25 mouse cellular contexts compared by ENCODE assay signal in the genomic region with DNA sequence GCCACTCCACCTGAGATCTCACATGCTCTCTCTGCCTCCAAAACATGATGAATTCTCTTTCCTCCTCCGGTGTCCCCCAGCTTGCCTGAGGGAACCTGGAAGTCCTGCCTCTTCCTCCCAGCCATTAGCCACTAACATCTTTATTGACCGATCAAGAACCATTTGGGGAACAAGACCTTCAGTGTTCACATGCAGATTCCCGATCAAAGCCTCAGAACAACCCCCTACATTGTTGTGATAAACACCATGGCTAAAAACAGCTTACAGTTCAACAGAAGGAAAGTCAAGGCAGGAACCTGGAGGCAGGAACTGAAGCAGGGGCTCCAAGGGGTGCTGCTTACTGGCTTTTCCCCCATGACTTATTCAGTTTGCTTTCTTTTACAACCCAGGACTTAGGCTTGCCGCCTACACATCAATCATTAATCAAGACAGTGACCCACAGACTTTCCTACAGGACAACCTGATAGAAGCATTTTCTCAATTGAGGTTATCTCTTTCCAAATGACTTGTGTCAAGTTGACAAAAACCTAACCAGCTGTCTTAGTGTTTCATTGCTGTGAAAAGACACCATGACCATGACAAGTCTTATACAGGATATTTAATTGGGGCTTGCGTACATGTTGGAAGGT. TPM values are rescaled to one million over a fixed set of nuclear protein-coding genes. Genes with fewer than 3 reads are reported as not detected.
DNase-seq lines count a peak whose midpoint lies in the region; ATAC-seq and TF ChIP-seq lines count a peak whose summit lies in the region.
"Had no signal": no experiment of that assay in that cellular context is flagged by ENCODE, and none has a peak within 500 bp of the region (broad histone marks: within the 10 kb centered on the region; RNA-seq: fewer than 3 reads in every experiment).

No protein-coding gene starts in this region.

- H3K4me1 ChIP-seq in intestine, postnatal 0 days (replicated peaks; ENCODE audit: control insufficient read depth, insufficient read depth, low read length): no peaks in the 10 kb centered on the region
- no peaks in the 10 kb centered on the region for H3K4me1 ChIP-seq in intestine, embryonic 15.5 days (replicated peaks)
- H3K4me1 ChIP-seq: embryonic facial prominence, embryonic 12.5 days; embryonic facial prominence, embryonic 15.5 days; hindbrain, embryonic 12.5 days; hindbrain, embryonic 15.5 days had no signal

- TF ChIP-seq CTCF in intestine, postnatal 0 days (IDR thresholded peaks at IDR 0.05; ENCODE audit: low read depth): no peak

- no peak overlapping the region for H3K4me2 ChIP-seq in intestine, postnatal 0 days (replicated peaks; ENCODE audit: low read depth)
- H3K4me2 ChIP-seq in intestine, embryonic 15.5 days (replicated peaks): no peak overlapping the region
- H3K4me2 ChIP-seq: embryonic facial prominence, embryonic 12.5 days; embryonic facial prominence, embryonic 15.5 days; heart, embryonic 11.5 days; hindbrain, embryonic 12.5 days; hindbrain, embryonic 15.5 days had no signal

- H3K9ac ChIP-seq in intestine, postnatal 0 days (ENCODE audit: low read depth, low read length): no peak overlapping the region
- no peak overlapping the region for H3K9ac ChIP-seq in intestine, embryonic 15.5 days
- H3K9ac ChIP-seq: embryonic facial prominence, embryonic 12.5 days; embryonic facial prominence, embryonic 15.5 days; forebrain, postnatal 0 days; hindbrain, embryonic 12.5 days; hindbrain, embryonic 15.5 days had no signal

- no peaks in the 10 kb centered on the region for H3K9me3 ChIP-seq in intestine, postnatal 0 days (ENCODE audit: control insufficient read depth)
- H3K9me3 ChIP-seq in intestine, embryonic 15.5 days: no peaks in the 10 kb centered on the region
- H3K9me3 ChIP-seq: embryonic facial prominence, embryonic 12.5 days; embryonic facial prominence, embryonic 15.5 days; hindbrain, embryonic 12.5 days; hindbrain, embryonic 15.5 days had no signal

- no peaks in the 10 kb centered on the region for H3K27me3 ChIP-seq in intestine, postnatal 0 days (replicated peaks; ENCODE audit: control insufficient read depth, insufficient read depth, low read length)
- H3K27me3 ChIP-seq in intestine, embryonic 15.5 days (replicated peaks): no peaks in the 10 kb centered on the region
- H3K27me3 ChIP-seq: embryonic facial prominence, embryonic 12.5 days; embryonic facial prominence, embryonic 15.5 days; hindbrain, embryonic 12.5 days; hindbrain, embryonic 15.5 days had no signal

- DNase-seq in ES-CJ7 (ENCODE audit: low read depth, low spot score): peak; percentile 91
- peak; percentile 50 for DNase-seq in WW6 (ENCODE audit: low read depth, low spot score)
- no peak for DNase-seq in ovary, postnatal 10 days (ENCODE audit: low spot score)
- no peak for DNase-seq in layer of hippocampus, postnatal 25 days (ENCODE audit: extremely low spot score in 1 of 2, low spot score in 1 of 2)
- DNase-seq: adrenal gland, adult 2 months; adrenal gland, postnatal 14 days; cerebellum, adult 11 months; cerebellum, adult 2 months; cerebellum, adult 9-11 months; cerebellum, postnatal 25 days; forebrain, postnatal 0 days; gastrocnemius, adult 2 months; gastrocnemius, postnatal 14 days; heart, adult 11 months had no signal

- WGBS in intestine, postnatal 0 days: 78% methylated on average over 5 of the region's 5 CpGs
- WGBS in intestine, embryonic 15.5 days: 74% methylated on average over 5 of the region's 5 CpGs

- H3K36me3 ChIP-seq in intestine, postnatal 0 days (ENCODE audit: control insufficient read depth, insufficient read depth): no peaks in the 10 kb centered on the region
- H3K36me3 ChIP-seq in intestine, embryonic 15.5 days: no peaks in the 10 kb centered on the region
- H3K36me3 ChIP-seq: embryonic facial prominence, embryonic 12.5 days; embryonic facial prominence, embryonic 15.5 days; hindbrain, embryonic 12.5 days; hindbrain, embryonic 15.5 days had no signal

- peak overlapping the region; percentile 50 for H3K27ac ChIP-seq in intestine, postnatal 0 days (ENCODE audit: low read depth, low read length)
- no peak overlapping the region for H3K27ac ChIP-seq in intestine, embryonic 15.5 days
- H3K27ac ChIP-seq: embryonic facial prominence, embryonic 12.5 days; embryonic facial prominence, embryonic 15.5 days; gastrocnemius, adult 2 months; hindbrain, embryonic 12.5 days; hindbrain, embryonic 15.5 days had no signal

- no peak for ATAC-seq in intestine, postnatal 0 days
- ATAC-seq in intestine, embryonic 15.5 days: no peak
- ATAC-seq: forebrain, embryonic 14.5 days; forebrain, postnatal 0 days had no signal

- no peak overlapping the region for H3K4me3 ChIP-seq in intestine, postnatal 0 days (ENCODE audit: low read depth, low read length)
- no peak overlapping the region for H3K4me3 ChIP-seq in intestine, embryonic 15.5 days (replicated peaks)
- H3K4me3 ChIP-seq: embryonic facial prominence, embryonic 12.5 days; embryonic facial prominence, embryonic 15.5 days; gastrocnemius, adult 2 months; hindbrain, embryonic 12.5 days; hindbrain, embryonic 15.5 days had no signal

RNA-seq across cellular contexts. Expression of a gene that starts 10.6 kb away (rescaled TPM):
- polyA plus RNA-seq in intestine, postnatal 0 days (2015; fragmentation: Nextera tagmentation; extraction: Ambion mirVana): 5.6 and 6.0 TPM in 2 replicates
- polyA plus RNA-seq in intestine, embryonic 15.5 days (2015; fragmentation: Nextera tagmentation; extraction: Ambion mirVana): 12.5 and 15.1 TPM in 2 replicates
- 10 to 100 TPM; 44.1 to 45.4 TPM for total RNA-seq in layer of hippocampus, postnatal 25 days (2021)

RNA-seq across cellular contexts. Expression of a gene that starts 22.6 kb away (rescaled TPM):
- polyA plus RNA-seq in intestine, postnatal 0 days (2015; fragmentation: Nextera tagmentation; extraction: Ambion mirVana): 8.0 and 8.9 TPM in 2 replicates
- 2.7 and 2.9 TPM in 2 replicates for polyA plus RNA-seq in intestine, embryonic 15.5 days (2015; fragmentation: Nextera tagmentation; extraction: Ambion mirVana)
- not detected for total RNA-seq in layer of hippocampus, postnatal 25 days (2021)
- total RNA-seq: adrenal gland, adult 2 months; adrenal gland, postnatal 14 days; forebrain, postnatal 0 days; gastrocnemius, postnatal 14 days; gastrocnemius, postnatal 4 days; heart, adult 8-10 months; heart, postnatal 25 days had no signal
- polyA plus RNA-seq: adrenal gland, adult 2 months had no signal

RNA-seq across cellular contexts. Expression of a gene that starts 37.7 kb away (rescaled TPM):
- 0.46 and 0.50 TPM in 2 replicates for polyA plus RNA-seq in intestine, postnatal 0 days (2015; fragmentation: Nextera tagmentation; extraction: Ambion mirVana)
- polyA plus RNA-seq in intestine, embryonic 15.5 days (2015; fragmentation: Nextera tagmentation; extraction: Ambion mirVana): 1.00 and 1.0 TPM in 2 replicates
- 1 to 10 TPM; 1.3 to 2.0 TPM for total RNA-seq in layer of hippocampus, postnatal 25 days (2021)

Comparison
In these comparisons a context has a peak if more than half of its experiments do, and no peak if none do; other contexts are left out.
1. DNase-seq: peak in ES-CJ7 (single experiment) and WW6 (single experiment); none in ovary, postnatal 10 days (single experiment) and layer of hippocampus, postnatal 25 days (0 of 2).